Mouse (Mus musculus) CD4-positive, CD25-positive, alpha-beta regulatory T cell, adult 9 weeks (primary cell): ENCODE measurements around the gene Gm10160. TPM values are rescaled to one million over a fixed set of nuclear protein-coding genes. Genes with fewer than 3 reads are reported as not detected.

Experiments
- polyA plus RNA-seq: library from polyadenylated mRNA; unstranded; fragments of 100-300 nt; shearing (Covaris generic); gene quantifications from one replicate; pipeline ENCODE4 v1.2.1, GENCODE M21; 2017

Gm10160 gene
- not detected for polyA plus RNA-seq

DNA sequence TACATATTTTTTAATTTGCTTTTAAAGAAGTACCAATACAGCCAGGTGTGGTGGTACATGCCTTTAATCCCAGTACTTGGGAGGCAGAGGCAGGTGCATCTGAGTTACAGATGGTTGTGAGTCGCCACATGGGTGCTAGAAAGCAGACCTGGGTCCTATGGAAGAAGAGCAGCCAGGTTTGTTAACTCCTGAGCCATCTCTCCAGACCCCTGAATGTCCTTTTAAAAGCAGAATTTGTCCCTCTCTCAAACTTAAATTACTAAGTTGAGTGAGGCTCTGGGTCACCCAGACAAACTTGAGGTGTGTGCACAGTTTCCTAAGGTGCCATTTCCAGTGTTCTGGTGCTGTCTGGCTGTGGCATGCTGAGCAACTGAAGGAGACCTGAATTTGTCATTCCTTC is at the start of gene Gm10160:
TSS of gene Gm10160 (minus strand) at position 101 of the 400 bp plus-strand sequence.

DNA sequence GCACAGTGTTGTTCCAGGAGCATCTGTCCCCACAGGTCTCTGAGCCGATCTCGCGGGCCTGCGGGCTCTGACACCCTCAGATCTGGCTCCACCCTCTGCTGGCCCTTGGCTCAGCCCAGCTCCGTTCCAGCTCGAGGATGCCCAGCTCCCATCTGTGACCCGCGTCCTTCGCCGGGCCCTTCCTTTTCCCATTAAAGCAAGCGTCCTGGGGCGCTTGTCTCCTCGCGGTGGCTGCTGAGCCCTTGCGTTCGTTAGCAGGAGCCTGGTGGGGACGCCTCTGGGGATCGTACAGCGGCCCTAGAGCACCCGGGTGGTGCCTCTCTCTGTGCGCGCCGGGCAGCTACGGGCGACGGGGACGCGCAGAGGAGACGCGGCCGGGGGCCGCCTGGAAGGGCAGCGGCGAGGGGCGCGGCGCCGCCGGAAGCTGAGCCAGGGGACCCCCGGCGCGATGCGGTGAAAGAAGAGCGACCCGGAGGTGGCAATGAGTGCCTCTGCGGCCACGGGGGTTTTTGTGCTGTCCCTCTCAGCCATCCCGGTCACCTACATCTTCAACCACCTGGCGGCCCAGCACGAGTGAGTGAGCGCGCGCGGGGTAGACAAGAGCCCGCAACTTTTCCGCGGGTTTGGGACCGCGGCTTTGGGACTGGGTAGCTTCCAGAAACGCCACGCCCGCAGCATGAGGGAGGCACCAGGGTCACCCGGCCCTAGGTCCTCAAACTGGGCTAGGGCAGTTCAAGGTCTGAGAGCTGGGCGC is 3.6 kb upstream of the Gm10160 start, which contains the start of gene Tm6sf1:
TSS of gene Tm6sf1 (plus strand) at position 34 of the 754 bp plus-strand sequence.

DNA sequence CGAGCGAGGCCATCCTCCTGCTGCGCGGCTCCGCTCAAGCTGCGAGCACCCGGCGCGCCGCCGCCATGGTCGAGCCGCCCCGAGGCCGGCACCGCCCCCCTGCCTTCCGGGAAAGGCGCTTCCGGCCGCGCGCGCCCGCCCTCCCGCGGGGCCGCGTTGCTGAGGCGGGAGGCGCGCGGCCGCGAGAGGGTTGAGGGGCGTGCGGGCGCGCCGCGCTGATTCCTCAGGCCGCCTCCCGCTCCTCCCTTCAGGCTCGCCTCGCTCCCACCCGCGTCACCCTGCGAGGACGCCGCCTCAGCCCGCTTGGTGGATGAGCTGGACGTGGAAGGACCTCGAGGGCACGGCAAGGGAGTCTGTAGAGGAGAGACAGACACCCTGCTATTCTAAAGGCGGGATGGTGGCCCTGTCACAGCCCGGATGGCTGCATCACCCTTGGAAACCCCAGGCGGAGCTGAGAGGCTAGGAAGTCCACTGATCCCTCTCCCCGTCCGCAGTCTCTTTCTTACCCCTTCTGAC is 26.2 kb downstream of the Gm10160 start, which contains the start of gene Btbd1:
TSS of gene Btbd1 (minus strand) at position 53 of the 516 bp plus-strand sequence.

Other genes with a start within 250 kb of the Gm10160 start
- gene Homer2, start 148.3 kb downstream of the Gm10160 start, polyA plus RNA-seq = 0.06 TPM
- 150 TPM for gene Ramac, start 92.9 kb downstream of the Gm10160 start, polyA plus RNA-seq
- gene 3110040N11Rik, start 66.3 kb downstream of the Gm10160 start, polyA plus RNA-seq = 79.0 TPM
- 9.7 TPM for gene Btbd1, start 26.4 kb downstream of the Gm10160 start, polyA plus RNA-seq
- 7.4 TPM for gene Tm6sf1, start 3.2 kb upstream of the Gm10160 start, polyA plus RNA-seq
- gene Hdgfl3, start 78.7 kb upstream of the Gm10160 start, polyA plus RNA-seq = 4.6 TPM
- gene Bnc1, start 136.5 kb upstream of the Gm10160 start, polyA plus RNA-seq = not detected